Mouse (Mus musculus) heart, postnatal 25 days (tissue): ENCODE measurements around the gene Pde1a. TPM values are rescaled to one million over a fixed set of nuclear protein-coding genes. Genes with fewer than 3 reads are reported as not detected.

Experiments used
- DNase-seq: peaks from one replicate; pipeline ENCODE4 v3.0.0; 2022; ENCODE audit warnings: low spot score
- intact Hi-C: fragments of 180-260 bp; cut with DNase I; formaldehyde crosslinking; loops from one replicate; pipeline ENCODE4 v1.15.1; 2025
- total RNA-seq, 2 experiments: library from RNA; stranded (reverse); gene quantifications; 2 replicates each; pipeline ENCODE4 v1.2.3; 2021

Gene Pde1a
- total RNA-seq, 2 experiments from 2014 or later: 7.3 to 9.2 TPM

GRCm38 (mm10) chr2:79966681-79967506 lies 162.4 kb downstream of the Pde1a start:
- intact Hi-C loops: no loop called here
- no peak for DNase-seq

- intact Hi-C loops: no loop called here
- DNase-seq: no peak
Observed at GRCm38 (mm10) chr2:79966086-79966485, 163.2 kb downstream of the Pde1a start.

- intact Hi-C loops: no loop called here
- DNase-seq: no peak
Observed at GRCm38 (mm10) chr2:79964964-79965363, 164.3 kb downstream of the Pde1a start.

- intact Hi-C loops: no loop called here
- DNase-seq: no peak
Observed at GRCm38 (mm10) chr2:79961421-79961820, 167.8 kb downstream of the Pde1a start.

GRCm38 (mm10) chr2:79957659-79958340 lies 171.5 kb downstream of the Pde1a start:
- intact Hi-C loops: no loop called here

GRCm38 (mm10) chr2:79945898-79946675 lies 183.2 kb downstream of the Pde1a start:
- intact Hi-C loops: no loop called here
- DNase-seq: no peak

More at GRCm38 (mm10) chr2:79957659-79958340, 171.5 kb downstream of the Pde1a start:
- DNase-seq: no peak

- intact Hi-C loops: no loop called here
- no peak for DNase-seq
Observed at GRCm38 (mm10) chr2:79934660-79935059, 194.6 kb downstream of the Pde1a start.

- intact Hi-C loops: no loop called here
- no peak for DNase-seq
Observed at GRCm38 (mm10) chr2:79922356-79922755, 206.9 kb downstream of the Pde1a start.

GRCm38 (mm10) chr2:79921375-79921774 lies 207.9 kb downstream of the Pde1a start:
- intact Hi-C loops: no loop called here
- no peak for DNase-seq

GRCm38 (mm10) chr2:79920438-79920837 lies 208.8 kb downstream of the Pde1a start:
- DNase-seq: no peak
- intact Hi-C loops: no loop called here

GRCm38 (mm10) chr2:79901841-79902510 lies 227.3 kb downstream of the Pde1a start:
- intact Hi-C loops: no loop called here
- DNase-seq: no peak

GRCm38 (mm10) chr2:79898522-79898921 lies 230.7 kb downstream of the Pde1a start:
- intact Hi-C loops: no loop called here
- DNase-seq: no peak

GRCm38 (mm10) chr2:79892829-79893228 lies 236.4 kb downstream of the Pde1a start:
- intact Hi-C loops: no loop called here

GRCm38 (mm10) chr2:79891760-79892570 lies 237.3 kb downstream of the Pde1a start:
- DNase-seq: no peak

More at GRCm38 (mm10) chr2:79892829-79893228, 236.4 kb downstream of the Pde1a start:
- no peak for DNase-seq

GRCm38 (mm10) chr2:79890726-79891125 lies 238.5 kb downstream of the Pde1a start:
- no peak for DNase-seq
- intact Hi-C loops: no loop called here

More at GRCm38 (mm10) chr2:79891760-79892570, 237.3 kb downstream of the Pde1a start:
- intact Hi-C loops: no loop called here

- intact Hi-C loops: no loop called here
- DNase-seq: no peak
Observed at GRCm38 (mm10) chr2:79883631-79884350, 245.5 kb downstream of the Pde1a start.

- no peak for DNase-seq
- intact Hi-C loops: no loop called here
Observed at GRCm38 (mm10) chr2:79883210-79883609, 246.0 kb downstream of the Pde1a start.

- no peak for DNase-seq
Observed at GRCm38 (mm10) chr2:79865275-79865999, 263.8 kb downstream of the Pde1a start.

More at GRCm38 (mm10) chr2:79865275-79865999, 263.8 kb downstream of the Pde1a start:
- intact Hi-C loops: loop anchor here (1.0 kb wide), 1 partner anchor 402 kb away; no protein-coding TSS in a partner anchor
